Mouse (Mus musculus) testis, adult 2 months (tissue): ENCODE data around the gene Dock1.

Experiments used
- CTCF ChIP-seq: fragments of 200-500 bp; IDR thresholded peaks from 2 replicates; pipeline ENCODE4 v1.5.1; 2012; ENCODE audit warnings: low read depth, mild to moderate bottlenecking, inconsistent platforms, low read length, moderate library complexity; ENCODE audit not compliant: control insufficient read depth, insufficient read depth, insufficient replicate concordance
- POLR2A ChIP-seq: fragments of 200-500 bp; IDR thresholded peaks from 2 replicates; pipeline ENCODE4 v1.6.1; 2012; ENCODE audit warnings: low read depth, mild to moderate bottlenecking, inconsistent platforms, low read length, moderate library complexity; ENCODE audit not compliant: control insufficient read depth

- TF ChIP-seq CTCF (no peak), POLR2A (no peak)
These were observed 56.2 kb downstream of the Dock1 start for GRCm38 (mm10) chr7:134726530-134727258.
